Mouse (Mus musculus): Measurements from ENCODE around the gene Clec2e. TPM values are rescaled to one million over a fixed set of nuclear protein-coding genes. Genes with fewer than 3 reads are reported as not detected.

Clec2e gene
- polyA plus RNA-seq (2017; shearing (Covaris generic)), result 0.18 TPM

GRCm38 (mm10) chr6:129100794-129101193 is at the start of gene Clec2e:
Gene Clec2e (minus strand): TSS chr6:129100913.

DNA sequence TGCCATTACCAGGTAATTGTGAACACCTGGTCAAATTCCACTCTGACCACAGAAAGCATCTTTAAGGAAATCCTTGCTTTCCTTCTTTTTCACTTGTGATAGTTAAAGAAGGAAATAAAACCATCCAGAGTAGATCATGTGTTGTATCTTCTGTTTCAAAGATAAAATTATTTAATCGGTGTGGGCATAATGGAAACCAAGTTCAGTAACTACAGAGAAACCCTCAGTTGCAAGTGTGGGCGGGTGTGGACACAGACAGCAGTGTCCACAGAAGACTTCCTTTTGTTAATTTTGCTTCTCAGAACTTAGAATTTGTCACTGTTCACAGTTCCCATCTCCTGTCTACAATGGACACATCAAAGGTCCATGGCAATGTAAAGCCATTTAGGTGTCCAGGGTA is 55.1 kb downstream of the Clec2e start, which contains the start of gene Klrb1f:
TSS of gene Klrb1f (plus strand) at position 301 of the 400 bp plus-strand sequence.

Other genes starting within 250 kb of the Clec2e start
- gene Clec2i, start 213.3 kb downstream of the Clec2e start, polyA plus RNA-seq (2017; shearing (Covaris generic)), result 98.3 TPM
- gene BC035044, start 209.8 kb downstream of the Clec2e start, polyA plus RNA-seq (2017; shearing (Covaris generic)), result 3.1 TPM
- gene Clec2g, start 166.5 kb downstream of the Clec2e start, polyA plus RNA-seq (2017; shearing (Covaris generic)), result 0.43 TPM
- 16.8 TPM for gene Klrb1f, start 55.0 kb downstream of the Clec2e start, polyA plus RNA-seq (2017; shearing (Covaris generic))
- 10.0 TPM for gene Clec2d, start 79.7 kb upstream of the Clec2e start, polyA plus RNA-seq (2017; shearing (Covaris generic))
- 1,226 TPM for gene Cd69, start 174.5 kb upstream of the Clec2e start, polyA plus RNA-seq (2017; shearing (Covaris generic))
- gene 4922502D21Rik, start 230.9 kb upstream of the Clec2e start, polyA plus RNA-seq (2017; shearing (Covaris generic)), result not detected
- gene Clec12a, start 241.8 kb upstream of the Clec2e start, polyA plus RNA-seq (2017; shearing (Covaris generic)), result 0.83 TPM